ENCODE assay signal across 16 mouse cellular contexts in the genomic region with DNA sequence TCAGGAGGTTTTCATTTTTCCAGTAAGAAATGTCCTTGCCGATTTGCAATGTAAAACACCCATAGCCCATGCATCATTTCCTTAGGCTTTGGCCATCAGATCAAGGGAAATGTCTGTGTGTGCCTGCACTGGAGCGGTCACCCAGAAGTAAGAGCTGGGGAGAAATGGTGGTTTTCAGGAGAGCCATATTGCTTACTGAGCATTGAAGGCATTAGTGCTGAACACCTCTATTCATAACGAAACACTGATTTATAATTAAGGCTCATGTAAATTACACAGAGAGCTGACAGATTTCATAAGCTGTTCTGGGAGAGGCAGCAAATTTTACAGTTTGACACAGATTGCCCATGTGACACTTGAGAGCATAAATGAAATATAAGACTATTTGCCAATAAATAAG.
DNase-seq lines count a peak whose midpoint lies in the region; ATAC-seq and TF ChIP-seq lines count a peak whose summit lies in the region.
"Had no signal": no experiment of that assay in that cellular context is flagged by ENCODE, and none has a peak within 500 bp of the region (broad histone marks: within the 10 kb centered on the region; RNA-seq: fewer than 3 reads in every experiment).

No protein-coding gene starts in this region.

- H3K4me2 ChIP-seq in midbrain, embryonic 13.5 days (replicated peaks) = no peak overlapping the region
- H3K4me2 ChIP-seq in midbrain, embryonic 16.5 days (ENCODE audit: low read length) = no peak overlapping the region
- H3K4me2 ChIP-seq in hindbrain, embryonic 12.5 days (replicated peaks) = no peak overlapping the region
- no peak overlapping the region for H3K4me2 ChIP-seq in midbrain, postnatal 0 days (ENCODE audit: low read depth, low read length, poor library complexity, severe bottlenecking)
- H3K4me2 ChIP-seq: liver, embryonic 11.5 days; lung, embryonic 14.5 days had no signal

- no peak for TF ChIP-seq CTCF in midbrain, postnatal 0 days (IDR thresholded peaks at IDR 0.05)

- WGBS in midbrain, embryonic 13.5 days = 60% methylated on average over 3 of the region's 3 CpGs
- 52% methylated on average over 3 of the region's 3 CpGs for WGBS in midbrain, embryonic 16.5 days
- 63% methylated on average over 3 of the region's 3 CpGs for WGBS in hindbrain, embryonic 12.5 days
- WGBS in midbrain, postnatal 0 days = 48% methylated on average over 3 of the region's 3 CpGs

- H3K4me1 ChIP-seq in midbrain, embryonic 13.5 days (replicated peaks) = peaks cover 5% of the 10 kb centered on the region; the same call in 1 of the 2 replicates
- peaks cover 4% of the 10 kb centered on the region; the same call in 1 of the 2 replicates for H3K4me1 ChIP-seq in midbrain, embryonic 16.5 days (ENCODE audit: control insufficient read depth, insufficient read depth, low read length)
- H3K4me1 ChIP-seq in hindbrain, embryonic 12.5 days = 0 out of 2 replicates have a peak, but pooled peaks cover 2% of the 10 kb centered on the region
- no peaks in the 10 kb centered on the region for H3K4me1 ChIP-seq in midbrain, postnatal 0 days (ENCODE audit: insufficient read depth, low read length)
- H3K4me1 ChIP-seq: limb, embryonic 10.5 days; megakaryocyte, embryonic 14.5 days had no signal

- peak; percentile 19 for DNase-seq in midbrain, postnatal 0 days (ENCODE audit: low spot score)
- no peak for DNase-seq in cerebellum, postnatal 14 days
- DNase-seq in heart, adult 9 months (ENCODE audit: low spot score in 2 of 2) = no peak
- DNase-seq in adrenal gland, adult 18-20 months (ENCODE audit: low spot score in 2 of 2) = no peak
- DNase-seq: heart, adult 11 months; heart, postnatal 4 days had no signal

- no peaks in the 10 kb centered on the region for H3K36me3 ChIP-seq in midbrain, embryonic 13.5 days
- no peaks in the 10 kb centered on the region for H3K36me3 ChIP-seq in midbrain, embryonic 16.5 days (ENCODE audit: control insufficient read depth, insufficient read depth, low read length)
- no peaks in the 10 kb centered on the region for H3K36me3 ChIP-seq in hindbrain, embryonic 12.5 days
- H3K36me3 ChIP-seq in midbrain, postnatal 0 days (ENCODE audit: insufficient read depth, low read length) = no peaks in the 10 kb centered on the region
- H3K36me3 ChIP-seq: G1E; limb, embryonic 10.5 days had no signal

- H3K9me3 ChIP-seq in midbrain, embryonic 13.5 days = no peaks in the 10 kb centered on the region
- H3K9me3 ChIP-seq in midbrain, embryonic 16.5 days (replicated peaks; ENCODE audit: control insufficient read depth, low read length, poor library complexity, severe bottlenecking) = no peaks in the 10 kb centered on the region
- H3K9me3 ChIP-seq in hindbrain, embryonic 12.5 days (replicated peaks) = no peaks in the 10 kb centered on the region
- no peaks in the 10 kb centered on the region for H3K9me3 ChIP-seq in midbrain, postnatal 0 days (ENCODE audit: low read length)
- H3K9me3 ChIP-seq: G1E; limb, embryonic 10.5 days; megakaryocyte, embryonic 14.5 days had no signal

- H3K27ac ChIP-seq in midbrain, embryonic 13.5 days = peak overlapping the region; percentile 49
- no peak overlapping the region for H3K27ac ChIP-seq in midbrain, embryonic 16.5 days (ENCODE audit: low read length)
- peak overlapping the region; percentile 64 for H3K27ac ChIP-seq in hindbrain, embryonic 12.5 days
- H3K27ac ChIP-seq in midbrain, postnatal 0 days (ENCODE audit: low read depth, low read length) = 0 out of 2 replicates have a peak overlapping the region, but pooled peaks have one; percentile 34
- H3K27ac ChIP-seq: limb, embryonic 10.5 days had no signal

- H3K9ac ChIP-seq in midbrain, embryonic 13.5 days (replicated peaks) = no peak overlapping the region
- no peak overlapping the region for H3K9ac ChIP-seq in midbrain, embryonic 16.5 days (ENCODE audit: low read depth, low read length)
- H3K9ac ChIP-seq in hindbrain, embryonic 12.5 days = no peak overlapping the region
- no peak overlapping the region for H3K9ac ChIP-seq in midbrain, postnatal 0 days (replicated peaks; ENCODE audit: low read length, poor library complexity, severe bottlenecking)
- H3K9ac ChIP-seq: lung, embryonic 14.5 days had no signal

- no peaks in the 10 kb centered on the region for H3K27me3 ChIP-seq in midbrain, embryonic 13.5 days
- H3K27me3 ChIP-seq in midbrain, embryonic 16.5 days (ENCODE audit: control insufficient read depth, insufficient read depth, low read depth, low read length) = no peaks in the 10 kb centered on the region
- no peaks in the 10 kb centered on the region for H3K27me3 ChIP-seq in hindbrain, embryonic 12.5 days
- no peaks in the 10 kb centered on the region for H3K27me3 ChIP-seq in midbrain, postnatal 0 days (ENCODE audit: insufficient read depth, low read length)
- H3K27me3 ChIP-seq: megakaryocyte, embryonic 14.5 days had no signal

- no peak overlapping the region for H3K4me3 ChIP-seq in midbrain, embryonic 13.5 days (replicated peaks)
- H3K4me3 ChIP-seq in midbrain, embryonic 16.5 days (ENCODE audit: low read depth, low read length) = no peak overlapping the region
- H3K4me3 ChIP-seq in hindbrain, embryonic 12.5 days = no peak overlapping the region
- no peak overlapping the region for H3K4me3 ChIP-seq in midbrain, postnatal 0 days (ENCODE audit: low read depth, low read length)
- H3K4me3 ChIP-seq: limb, embryonic 10.5 days; megakaryocyte, embryonic 14.5 days; myocyte had no signal

- 0 out of 2 replicates have a peak, but pooled peaks have one; percentile 50 for ATAC-seq in midbrain, embryonic 13.5 days
- no peak; the same call in 1 of the 2 replicates for ATAC-seq in midbrain, embryonic 16.5 days
- ATAC-seq in hindbrain, embryonic 12.5 days (ENCODE audit: low FRiP score) = peak; percentile 40; the same call in 1 of the 2 replicates
- ATAC-seq in midbrain, postnatal 0 days (ENCODE audit: low FRiP score) = no peak
- ATAC-seq: intestine, postnatal 0 days had no signal

Comparison
In these comparisons a context has a peak if more than half of its experiments do, and no peak if none do; other contexts are left out.
1. ATAC-seq: peak in midbrain, embryonic 13.5 days (single experiment) and hindbrain, embryonic 12.5 days (single experiment); none in midbrain, embryonic 16.5 days (single experiment) and midbrain, postnatal 0 days (single experiment).